Mouse (Mus musculus): ENCODE results near the gene Bmp6. TPM values are rescaled to one million over a fixed set of nuclear protein-coding genes. Genes with fewer than 3 reads are reported as not detected.

Bmp6 gene
- polyA plus RNA-seq, 1 experiment from 2014 or later = 1.1 TPM

DNA sequence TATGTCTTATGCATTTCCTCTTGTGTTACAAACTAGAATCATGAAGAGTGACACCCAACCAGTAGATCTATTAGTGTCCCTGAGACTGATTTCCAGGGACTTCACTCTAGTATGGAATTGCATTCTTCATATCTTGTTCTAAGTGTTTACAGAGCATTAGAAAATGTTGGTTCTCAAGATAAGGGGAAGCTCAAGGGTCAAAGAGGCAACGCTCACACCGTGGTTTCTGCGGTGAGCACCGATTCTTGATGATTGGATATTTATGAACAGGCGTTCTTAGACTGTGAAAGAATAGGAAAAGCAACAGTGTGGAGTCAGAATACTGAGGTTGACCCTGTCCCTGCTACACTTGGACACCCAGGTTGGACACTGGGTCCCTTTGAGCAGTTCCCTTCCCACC is 89.9 kb downstream of the Bmp6 start:
- H3K4me2 ChIP-seq (replicated peaks; ENCODE audit: low read depth) = no peak overlapping the region
- WGBS = 41% methylated on average over 5 of the region's 5 CpGs
- H3K27me3 ChIP-seq (replicated peaks; ENCODE audit: control insufficient read depth, insufficient read depth, low read length) = no peaks in the 10 kb centered on the region
- peaks cover 4% of the 10 kb centered on the region; the same call in 1 of the 2 replicates for H3K4me1 ChIP-seq (replicated peaks; ENCODE audit: control insufficient read depth, insufficient read depth, low read length)
- no peaks in the 10 kb centered on the region for H3K36me3 ChIP-seq (ENCODE audit: control insufficient read depth, insufficient read depth)
- H3K9me3 ChIP-seq (ENCODE audit: control insufficient read depth) = no peaks in the 10 kb centered on the region
- no peak for ATAC-seq
- no peak for TF ChIP-seq CTCF (IDR thresholded peaks at IDR 0.05; ENCODE audit: low read depth)
- no peak overlapping the region for H3K4me3 ChIP-seq (ENCODE audit: low read depth, low read length)
- H3K27ac ChIP-seq (ENCODE audit: low read depth, low read length) = no peak overlapping the region
- H3K9ac ChIP-seq (ENCODE audit: low read depth, low read length) = no peak overlapping the region

GRCm38 (mm10) chr13:38437930-38438329 is 93.0 kb downstream of the Bmp6 start:
- Histone ChIP-seq H3K4me1 (replicated peaks; ENCODE audit: control insufficient read depth, insufficient read depth, low read length) (peaks cover 4% of the 10 kb centered on the region; the same call in 1 of the 2 replicates), H3K9ac (ENCODE audit: low read depth, low read length) (no peak overlapping the region), H3K4me2 (replicated peaks; ENCODE audit: low read depth) (no peak overlapping the region), H3K4me3 (ENCODE audit: low read depth, low read length) (no peak overlapping the region), H3K36me3 (ENCODE audit: control insufficient read depth, insufficient read depth) (no peaks in the 10 kb centered on the region), H3K27ac (ENCODE audit: low read depth, low read length) (no peak overlapping the region), H3K27me3 (replicated peaks; ENCODE audit: control insufficient read depth, insufficient read depth, low read length) (no peaks in the 10 kb centered on the region), H3K9me3 (ENCODE audit: control insufficient read depth) (no peaks in the 10 kb centered on the region)
- TF ChIP-seq CTCF (IDR thresholded peaks at IDR 0.05; ENCODE audit: low read depth) = peak; percentile 75
- no peak for ATAC-seq
- 41% methylated on average over 5 of the region's 5 CpGs for WGBS

- no peaks in the 10 kb centered on the region for H3K9me3 ChIP-seq (ENCODE audit: control insufficient read depth)
- H3K9ac ChIP-seq (ENCODE audit: low read depth, low read length) = no peak overlapping the region
- TF ChIP-seq CTCF (IDR thresholded peaks at IDR 0.05; ENCODE audit: low read depth) = no peak
- H3K4me1 ChIP-seq (replicated peaks; ENCODE audit: control insufficient read depth, insufficient read depth, low read length) = no peaks in the 10 kb centered on the region
- H3K27me3 ChIP-seq (replicated peaks; ENCODE audit: control insufficient read depth, insufficient read depth, low read length) = no peaks in the 10 kb centered on the region
- H3K4me3 ChIP-seq (ENCODE audit: low read depth, low read length) = no peak overlapping the region
- H3K36me3 ChIP-seq (ENCODE audit: control insufficient read depth, insufficient read depth) = no peaks in the 10 kb centered on the region
- 83% methylated on average over 10 of the region's 10 CpGs for WGBS
- H3K27ac ChIP-seq (ENCODE audit: low read depth, low read length) = no peak overlapping the region
- no peak overlapping the region for H3K4me2 ChIP-seq (replicated peaks; ENCODE audit: low read depth)
- no peak for ATAC-seq
These were observed 95.3 kb downstream of the Bmp6 start for GRCm38 (mm10) chr13:38440240-38440639.

- WGBS = 82% methylated on average over 6 of the region's 6 CpGs
- Histone ChIP-seq H3K9ac (ENCODE audit: low read depth, low read length) (no peak overlapping the region), H3K27ac (ENCODE audit: low read depth, low read length) (no peak overlapping the region), H3K4me3 (ENCODE audit: low read depth, low read length) (no peak overlapping the region), H3K4me2 (replicated peaks; ENCODE audit: low read depth) (no peak overlapping the region), H3K9me3 (ENCODE audit: control insufficient read depth) (no peaks in the 10 kb centered on the region), H3K4me1 (replicated peaks; ENCODE audit: control insufficient read depth, insufficient read depth, low read length) (no peaks in the 10 kb centered on the region), H3K27me3 (replicated peaks; ENCODE audit: control insufficient read depth, insufficient read depth, low read length) (no peaks in the 10 kb centered on the region), H3K36me3 (ENCODE audit: control insufficient read depth, insufficient read depth) (no peaks in the 10 kb centered on the region)
- no peak for TF ChIP-seq CTCF (IDR thresholded peaks at IDR 0.05; ENCODE audit: low read depth)
- no peak for ATAC-seq
These were observed 103.7 kb downstream of the Bmp6 start for GRCm38 (mm10) chr13:38448516-38449015.

DNA sequence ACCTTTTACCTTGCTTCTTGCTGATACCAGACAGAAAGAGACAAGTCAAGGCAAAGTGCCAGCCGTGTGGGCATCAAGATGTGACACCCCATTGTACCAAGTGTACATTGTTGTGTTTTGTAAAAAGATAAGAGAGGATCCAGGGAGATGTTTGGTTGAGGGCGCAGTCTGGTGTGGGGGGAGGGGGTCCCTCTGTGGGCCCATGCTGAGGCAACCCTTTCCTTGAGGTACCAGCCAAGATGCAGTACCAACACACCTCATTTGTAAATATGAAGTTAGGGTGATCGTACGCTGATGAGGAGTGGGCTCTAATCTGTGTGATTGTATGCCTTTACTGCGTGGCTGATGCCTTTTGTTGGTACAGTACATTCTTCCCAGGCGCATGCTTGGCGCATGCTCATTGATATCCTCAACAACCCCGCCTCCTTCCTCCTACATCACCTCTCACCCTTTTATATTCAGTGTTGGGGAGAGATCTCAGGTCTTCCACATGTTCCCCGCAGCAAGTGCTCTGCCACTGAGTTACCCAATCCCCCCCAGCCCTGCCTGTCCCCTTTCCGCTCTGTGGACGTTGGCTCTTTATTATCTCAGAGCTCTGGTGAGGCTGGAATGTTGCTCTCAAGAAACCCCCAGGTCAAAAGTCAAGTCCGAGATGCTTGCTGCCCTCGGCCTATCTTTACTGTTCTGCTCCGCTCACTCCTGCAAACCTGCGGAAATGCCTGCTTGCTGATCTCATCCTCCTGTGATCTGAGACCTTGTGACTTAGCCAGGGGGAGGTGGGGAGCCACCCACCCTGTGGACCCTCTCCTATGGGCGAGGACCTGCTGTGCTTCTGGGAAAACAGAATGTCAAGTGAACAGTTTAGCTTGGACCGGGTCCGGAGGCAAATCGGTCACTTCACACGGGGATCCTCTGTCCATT is 105.4 kb downstream of the Bmp6 start:
- TF ChIP-seq CTCF (IDR thresholded peaks at IDR 0.05; ENCODE audit: low read depth) = no peak
- WGBS = 58% methylated on average over 20 of the region's 20 CpGs
- no peak for ATAC-seq

DNA sequence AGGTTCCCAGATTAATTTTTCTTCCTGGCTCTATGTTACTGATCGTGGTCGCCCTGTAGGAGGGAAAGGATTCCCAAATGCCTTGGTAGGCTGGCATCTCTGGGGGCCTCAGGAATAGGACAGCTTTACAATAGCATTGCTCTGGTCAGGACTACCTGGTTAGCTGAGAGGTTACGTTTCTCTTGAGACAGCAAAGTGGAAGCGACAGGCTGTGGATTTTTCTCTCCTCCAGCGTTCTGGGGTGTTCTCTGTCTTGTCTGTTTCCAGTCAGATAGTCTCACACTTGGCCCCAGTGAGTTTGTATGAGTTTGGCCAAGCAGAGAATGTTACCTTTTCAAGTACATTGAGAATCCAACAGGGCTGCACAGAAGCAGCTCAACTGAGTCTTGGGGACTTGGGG is 106.5 kb downstream of the Bmp6 start:
- H3K27ac ChIP-seq (ENCODE audit: low read depth, low read length) = no peak overlapping the region
- H3K27me3 ChIP-seq (replicated peaks; ENCODE audit: control insufficient read depth, insufficient read depth, low read length) = no peaks in the 10 kb centered on the region
- no peak overlapping the region for H3K4me3 ChIP-seq (ENCODE audit: low read depth, low read length)
- H3K9ac ChIP-seq (ENCODE audit: low read depth, low read length) = no peak overlapping the region
- H3K36me3 ChIP-seq (ENCODE audit: control insufficient read depth, insufficient read depth) = no peaks in the 10 kb centered on the region
- WGBS = 90% methylated on average over 5 of the region's 5 CpGs
- no peak for TF ChIP-seq CTCF (IDR thresholded peaks at IDR 0.05; ENCODE audit: low read depth)
- ATAC-seq = no peak
- no peaks in the 10 kb centered on the region for H3K9me3 ChIP-seq (ENCODE audit: control insufficient read depth)
- H3K4me1 ChIP-seq (replicated peaks; ENCODE audit: control insufficient read depth, insufficient read depth, low read length) = no peaks in the 10 kb centered on the region
- H3K4me2 ChIP-seq (replicated peaks; ENCODE audit: low read depth) = no peak overlapping the region

More for the DNA sequence above, 105.4 kb downstream of the Bmp6 start:
- no peaks in the 10 kb centered on the region for H3K9me3 ChIP-seq (ENCODE audit: control insufficient read depth)
- no peak overlapping the region for H3K27ac ChIP-seq (ENCODE audit: low read depth, low read length)
- no peak overlapping the region for H3K4me3 ChIP-seq (ENCODE audit: low read depth, low read length)
- H3K9ac ChIP-seq (ENCODE audit: low read depth, low read length) = no peak overlapping the region
- no peaks in the 10 kb centered on the region for H3K36me3 ChIP-seq (ENCODE audit: control insufficient read depth, insufficient read depth)
- no peak overlapping the region for H3K4me2 ChIP-seq (replicated peaks; ENCODE audit: low read depth)
- no peaks in the 10 kb centered on the region for H3K27me3 ChIP-seq (replicated peaks; ENCODE audit: control insufficient read depth, insufficient read depth, low read length)
- no peaks in the 10 kb centered on the region for H3K4me1 ChIP-seq (replicated peaks; ENCODE audit: control insufficient read depth, insufficient read depth, low read length)
